Mouse (Mus musculus) lung, adult 18-20 months (tissue): ENCODE measurements around the gene Bcap31.
A peak's percentile ranks its signal among the peaks of the same experiment; 100 is the strongest.
"Not testable (repeated sequence)": the region's sequence is repeated elsewhere in the genome, so short reads cannot be mapped to it uniquely, and the experiment has no call there.

Experiments used
- DNase-seq, 2 experiments: peaks; one replicate each; pipeline ENCODE4 v3.0.0; 2022; ENCODE audit warnings: mixed read lengths in 2 of 2

The Bcap31 gene

GRCm38 (mm10) chrX:73716109-73716661 is at the start of gene Bcap31, which contains the start of gene Abcd1:
Bcap31 (minus strand) TSS chrX:73716175.
Abcd1 (plus strand) TSS chrX:73716597.
- peak; percentile 95 to 96 for DNase-seq

GRCm38 (mm10) chrX:73765311-73765710 is 49.3 kb upstream of the Bcap31 start:
- peak; percentile 65 to 69 for DNase-seq

GRCm38 (mm10) chrX:73758611-73759290 is 42.8 kb upstream of the Bcap31 start:
- DNase-seq: no peak

- DNase-seq: no peak
These were observed 40.6 kb upstream of the Bcap31 start, which contains the start of gene Plxnb3 for GRCm38 (mm10) chrX:73756334-73757140. Plxnb3 (plus strand) TSS chrX:73757090.

- DNase-seq: no peak
These were observed 33.0 kb upstream of the Bcap31 start for GRCm38 (mm10) chrX:73748977-73749376.

- DNase-seq: peak in 1 of 2 experiments; percentile 12
These were observed 29.0 kb upstream of the Bcap31 start for GRCm38 (mm10) chrX:73744774-73745481.

GRCm38 (mm10) chrX:73739841-73740240 is 23.9 kb upstream of the Bcap31 start:
- not testable (repeated sequence) for DNase-seq

GRCm38 (mm10) chrX:73739151-73739550 is 23.2 kb upstream of the Bcap31 start:
- no peak for DNase-seq

- DNase-seq: no peak
These were observed 22.2 kb upstream of the Bcap31 start for GRCm38 (mm10) chrX:73738155-73738554.

- DNase-seq: no peak
These were observed 14.9 kb upstream of the Bcap31 start for GRCm38 (mm10) chrX:73730908-73731307.

GRCm38 (mm10) chrX:73718686-73719362 is 2.8 kb upstream of the Bcap31 start:
- DNase-seq: peak; percentile 51 to 65

GRCm38 (mm10) chrX:73718271-73718670 is 2.3 kb upstream of the Bcap31 start:
- DNase-seq: peak; percentile 4 to 23

- peak in 1 of 2 experiments; percentile 29 for DNase-seq
These were observed 1.7 kb upstream of the Bcap31 start for GRCm38 (mm10) chrX:73717667-73718066.

GRCm38 (mm10) chrX:73716709-73717545 is 952 bp upstream of the Bcap31 start:
- DNase-seq: peak; percentile 11 to 17

- peak; percentile 32 to 60 for DNase-seq
These were observed 383 bp downstream of the Bcap31 start for GRCm38 (mm10) chrX:73715476-73716108.

GRCm38 (mm10) chrX:73700472-73700871 is 15.5 kb downstream of the Bcap31 start:
- DNase-seq: no peak

- peak; percentile 52 to 72 for DNase-seq
These were observed 24.9 kb downstream of the Bcap31 start for GRCm38 (mm10) chrX:73690917-73691629.

GRCm38 (mm10) chrX:73685629-73686028 is 30.3 kb downstream of the Bcap31 start:
- peak in 1 of 2 experiments; percentile 33 for DNase-seq

- DNase-seq: no peak
These were observed 31.0 kb downstream of the Bcap31 start for GRCm38 (mm10) chrX:73684978-73685377.

GRCm38 (mm10) chrX:73684156-73684555 is 31.8 kb downstream of the Bcap31 start:
- no peak for DNase-seq
